Mouse (Mus musculus): ENCODE measurements at regions not wholly inside any gene's neighbourhood (a gene's known extent, or its start where the extent isn't known, plus 50 kb on each side); places are given as distances from the start of the nearest gene placed in this dataset.

DNA sequence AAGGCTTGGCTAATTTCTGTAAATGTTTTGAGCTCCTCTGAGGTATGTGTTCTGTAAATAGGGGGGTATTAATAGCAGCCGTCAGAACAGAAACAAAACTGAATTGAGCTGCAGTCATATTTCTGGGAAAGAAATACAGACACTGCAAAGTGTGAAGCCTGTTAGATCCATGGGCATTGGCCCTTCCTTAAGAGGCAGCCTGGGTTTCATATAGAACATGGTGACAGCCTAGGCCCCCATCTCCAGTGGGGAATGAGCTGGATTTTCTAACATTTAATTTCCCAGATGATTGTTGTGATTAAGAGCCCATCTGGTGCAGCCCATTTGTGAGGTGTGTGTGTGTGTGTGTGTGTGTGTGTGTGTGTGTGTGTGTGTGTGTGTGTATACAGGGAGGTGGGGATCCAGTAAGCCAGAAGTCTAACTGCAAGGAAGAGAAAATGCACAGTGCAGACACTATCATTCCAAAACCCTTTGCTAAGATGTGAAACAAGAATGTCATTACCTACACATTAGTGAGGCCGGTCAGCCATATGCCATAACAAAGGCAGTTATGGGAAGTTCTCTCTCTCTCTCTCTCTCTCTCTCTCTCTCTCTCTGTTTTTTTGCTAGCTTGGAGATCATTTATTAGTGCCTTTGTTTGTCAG, 355.7 kb upstream of the Ubash3b start:
- Histone ChIP-seq H3K27me3 (replicated peaks) (no peaks in the 10 kb centered on the region), H3K9me3 (replicated peaks) (no peaks in the 10 kb centered on the region), H3K27ac (ENCODE audit: poor library complexity, severe bottlenecking) (no peak overlapping the region), H3K36me3 (no peaks in the 10 kb centered on the region), H3K4me2 (no peak overlapping the region), H3K4me3 (no peak overlapping the region), H3K4me1 (replicated peaks) (peaks cover 10% of the 10 kb centered on the region; the same call in 1 of the 2 replicates), H3K9ac (no peak overlapping the region)
- ATAC-seq (ENCODE audit: insufficient number of reproducible peaks, low FRiP score), result no peak
- 77% methylated on average over 2 of the region's 2 CpGs for WGBS

- no peak overlapping the region for H3K4me3 ChIP-seq
- H3K27me3 ChIP-seq (replicated peaks), result no peaks in the 10 kb centered on the region
- no peak overlapping the region for H3K9ac ChIP-seq
- no peak overlapping the region for H3K27ac ChIP-seq (ENCODE audit: poor library complexity, severe bottlenecking)
- H3K4me2 ChIP-seq, result no peak overlapping the region
- no peaks in the 10 kb centered on the region for H3K9me3 ChIP-seq (replicated peaks)
- peaks cover 10% of the 10 kb centered on the region; the same call in 1 of the 2 replicates for H3K4me1 ChIP-seq (replicated peaks)
- ATAC-seq (ENCODE audit: insufficient number of reproducible peaks, low FRiP score), result no peak
- no peaks in the 10 kb centered on the region for H3K36me3 ChIP-seq
Observed at GRCm38 (mm10) chr9:41515192-41515591, 353.7 kb upstream of the Ubash3b start.

DNA sequence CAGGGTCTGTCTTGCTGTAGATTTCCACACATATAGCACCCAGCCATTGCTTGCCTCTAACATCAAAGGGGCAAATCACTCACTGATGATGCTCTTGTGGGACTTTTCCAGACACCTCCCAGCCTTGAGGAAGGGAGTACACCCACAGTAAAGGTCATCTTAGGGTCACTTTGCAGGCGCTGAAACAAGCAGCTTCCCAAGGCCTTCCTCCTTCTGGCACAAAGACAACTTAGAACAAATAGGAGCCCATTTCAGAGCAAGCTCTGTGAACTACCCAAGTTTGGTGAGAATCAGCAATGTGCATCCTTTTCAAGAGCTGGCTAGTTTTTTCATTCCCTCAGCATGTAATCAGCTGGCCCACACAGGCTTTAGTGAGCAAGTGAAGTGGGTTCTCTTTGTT, 352.2 kb upstream of the Ubash3b start:
- Histone ChIP-seq H3K27ac (ENCODE audit: poor library complexity, severe bottlenecking) (no peak overlapping the region), H3K4me2 (no peak overlapping the region), H3K9ac (no peak overlapping the region), H3K36me3 (no peaks in the 10 kb centered on the region), H3K9me3 (replicated peaks) (no peaks in the 10 kb centered on the region), H3K4me3 (no peak overlapping the region), H3K27me3 (replicated peaks) (no peaks in the 10 kb centered on the region), H3K4me1 (replicated peaks) (peaks cover 10% of the 10 kb centered on the region; the same call in 1 of the 2 replicates)
- 27% methylated on average over 1 of the region's 1 CpGs for WGBS
- no peak for ATAC-seq (ENCODE audit: insufficient number of reproducible peaks, low FRiP score)

DNA sequence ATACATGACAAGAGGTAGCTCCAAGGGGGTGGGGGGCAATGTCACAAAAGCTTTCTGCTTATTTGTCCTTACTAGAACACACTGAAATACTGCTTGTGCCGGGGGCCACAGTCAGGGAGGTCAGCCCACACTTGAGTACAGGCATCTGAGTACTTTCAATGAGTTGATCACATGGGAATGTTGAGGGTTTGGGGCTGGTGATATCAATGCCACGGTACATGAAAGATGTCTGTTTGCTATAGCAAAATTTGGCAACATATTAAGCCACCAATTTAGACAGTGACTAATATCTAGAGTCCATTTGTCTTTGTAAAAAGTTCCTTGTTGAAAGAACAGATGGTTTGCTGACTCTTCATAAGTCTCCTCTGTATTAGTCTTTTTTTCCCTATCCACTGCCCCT, 348.1 kb upstream of the Ubash3b start:
- ATAC-seq (ENCODE audit: insufficient number of reproducible peaks, low FRiP score), result no peak
- Histone ChIP-seq H3K4me3 (no peak overlapping the region), H3K4me2 (no peak overlapping the region), H3K9me3 (replicated peaks) (0 out of 2 replicates have a peak, but pooled peaks cover 2% of the 10 kb centered on the region), H3K27ac (ENCODE audit: poor library complexity, severe bottlenecking) (no peak overlapping the region), H3K36me3 (no peaks in the 10 kb centered on the region), H3K9ac (no peak overlapping the region), H3K4me1 (replicated peaks) (no peaks in the 10 kb centered on the region; the same call in 1 of the 2 replicates), H3K27me3 (replicated peaks) (no peaks in the 10 kb centered on the region)
- WGBS, result 61% methylated on average over 2 of the region's 2 CpGs

GRCm38 (mm10) chr9:41508746-41509145, 347.2 kb upstream of the Ubash3b start:
- H3K4me1 ChIP-seq (replicated peaks), result no peaks in the 10 kb centered on the region; the same call in 1 of the 2 replicates
- no peak overlapping the region for H3K4me3 ChIP-seq
- H3K27me3 ChIP-seq (replicated peaks), result no peaks in the 10 kb centered on the region
- 0 out of 2 replicates have a peak, but pooled peaks cover 2% of the 10 kb centered on the region for H3K9me3 ChIP-seq (replicated peaks)
- no peak overlapping the region for H3K4me2 ChIP-seq
- no peak overlapping the region for H3K9ac ChIP-seq
- ATAC-seq (ENCODE audit: insufficient number of reproducible peaks, low FRiP score), result no peak
- H3K36me3 ChIP-seq, result no peaks in the 10 kb centered on the region
- 85% methylated on average over 5 of the region's 5 CpGs for WGBS
- H3K27ac ChIP-seq (ENCODE audit: poor library complexity, severe bottlenecking), result no peak overlapping the region

GRCm38 (mm10) chr9:41498326-41498725, 336.8 kb upstream of the Ubash3b start:
- no peak for ATAC-seq (ENCODE audit: insufficient number of reproducible peaks, low FRiP score)
- 83% methylated on average over 5 of the region's 5 CpGs for WGBS
- no peak overlapping the region for H3K9ac ChIP-seq

DNA sequence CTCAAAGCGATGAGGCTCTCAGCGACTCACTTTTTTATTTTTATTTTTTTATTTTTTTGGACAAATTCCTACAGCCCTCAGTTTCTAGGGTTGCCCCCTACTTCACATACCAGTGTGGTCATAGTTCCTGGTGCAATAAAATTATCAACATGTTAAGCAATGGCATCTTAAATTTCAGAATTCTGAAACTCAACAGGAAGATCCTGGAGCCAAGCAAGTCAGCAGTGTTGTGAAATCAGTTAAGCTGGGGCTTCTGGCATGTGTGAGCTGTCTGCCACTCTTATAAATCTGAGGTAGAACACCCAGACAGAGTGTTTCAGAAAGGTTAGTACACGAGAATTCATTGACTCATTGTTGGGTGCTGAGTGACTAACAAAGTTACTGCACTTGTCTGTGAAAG, 328.6 kb upstream of the Ubash3b start:
- no peak overlapping the region for H3K4me3 ChIP-seq
- 0 out of 2 replicates have a peak, but pooled peaks cover 2% of the 10 kb centered on the region for H3K4me1 ChIP-seq (replicated peaks)
- no peak overlapping the region for H3K4me2 ChIP-seq
- no peaks in the 10 kb centered on the region for H3K9me3 ChIP-seq (replicated peaks)
- no peaks in the 10 kb centered on the region for H3K36me3 ChIP-seq
- 72% methylated on average over 3 of the region's 3 CpGs for WGBS
- no peak overlapping the region for H3K27ac ChIP-seq (ENCODE audit: poor library complexity, severe bottlenecking)
- H3K27me3 ChIP-seq (replicated peaks), result no peaks in the 10 kb centered on the region
- ATAC-seq (ENCODE audit: insufficient number of reproducible peaks, low FRiP score), result no peak
- no peak overlapping the region for H3K9ac ChIP-seq

More at GRCm38 (mm10) chr9:41498326-41498725, 336.8 kb upstream of the Ubash3b start:
- Histone ChIP-seq H3K9me3 (replicated peaks) (no peaks in the 10 kb centered on the region), H3K27me3 (replicated peaks) (no peaks in the 10 kb centered on the region), H3K4me2 (no peak overlapping the region), H3K27ac (ENCODE audit: poor library complexity, severe bottlenecking) (no peak overlapping the region), H3K4me1 (replicated peaks) (no peaks in the 10 kb centered on the region), H3K4me3 (no peak overlapping the region), H3K36me3 (peaks cover 3% of the 10 kb centered on the region; the same call in 1 of the 2 replicates)

- no peaks in the 10 kb centered on the region for H3K9me3 ChIP-seq (replicated peaks)
- no peak overlapping the region for H3K4me3 ChIP-seq
- ATAC-seq (ENCODE audit: insufficient number of reproducible peaks, low FRiP score), result no peak
- 0 out of 2 replicates have a peak, but pooled peaks cover 2% of the 10 kb centered on the region for H3K4me1 ChIP-seq (replicated peaks)
- no peak overlapping the region for H3K4me2 ChIP-seq
- H3K36me3 ChIP-seq, result no peaks in the 10 kb centered on the region
- WGBS, result 35% methylated on average over 2 of the region's 2 CpGs
- no peaks in the 10 kb centered on the region for H3K27me3 ChIP-seq (replicated peaks)
- H3K27ac ChIP-seq (ENCODE audit: poor library complexity, severe bottlenecking), result no peak overlapping the region
- H3K9ac ChIP-seq, result no peak overlapping the region
Observed at GRCm38 (mm10) chr9:41488046-41488445, 326.5 kb upstream of the Ubash3b start.

- Histone ChIP-seq H3K4me3 (no peak overlapping the region), H3K27me3 (replicated peaks) (no peaks in the 10 kb centered on the region), H3K4me1 (replicated peaks) (0 out of 2 replicates have a peak, but pooled peaks cover 6% of the 10 kb centered on the region), H3K9ac (no peak overlapping the region), H3K9me3 (replicated peaks) (no peaks in the 10 kb centered on the region), H3K27ac (ENCODE audit: poor library complexity, severe bottlenecking) (no peak overlapping the region), H3K36me3 (no peaks in the 10 kb centered on the region), H3K4me2 (no peak overlapping the region)
- ATAC-seq (ENCODE audit: insufficient number of reproducible peaks, low FRiP score), result no peak
- WGBS, result 83% methylated on average over 3 of the region's 3 CpGs
Observed at GRCm38 (mm10) chr9:41483218-41483617, 321.7 kb upstream of the Ubash3b start.

GRCm38 (mm10) chr9:41481611-41482266, 320.2 kb upstream of the Ubash3b start:
- Histone ChIP-seq H3K27me3 (replicated peaks) (no peaks in the 10 kb centered on the region), H3K27ac (ENCODE audit: poor library complexity, severe bottlenecking) (no peak overlapping the region), H3K4me3 (no peak overlapping the region), H3K36me3 (no peaks in the 10 kb centered on the region), H3K4me1 (replicated peaks) (0 out of 2 replicates have a peak, but pooled peaks cover 3% of the 10 kb centered on the region), H3K9me3 (replicated peaks) (no peaks in the 10 kb centered on the region), H3K4me2 (no peak overlapping the region), H3K9ac (no peak overlapping the region)
- ATAC-seq (ENCODE audit: insufficient number of reproducible peaks, low FRiP score), result no peak
- 77% methylated on average over 6 of the region's 6 CpGs for WGBS

- H3K27ac ChIP-seq (ENCODE audit: poor library complexity, severe bottlenecking), result no peak overlapping the region
- no peak overlapping the region for H3K4me2 ChIP-seq
- no peaks in the 10 kb centered on the region for H3K9me3 ChIP-seq (replicated peaks)
- H3K9ac ChIP-seq, result no peak overlapping the region
- H3K4me1 ChIP-seq (replicated peaks), result peaks cover 4% of the 10 kb centered on the region; the same call in 1 of the 2 replicates
- no peak overlapping the region for H3K4me3 ChIP-seq
- no peaks in the 10 kb centered on the region for H3K27me3 ChIP-seq (replicated peaks)
- H3K36me3 ChIP-seq, result no peaks in the 10 kb centered on the region
- WGBS, result 74% methylated on average over 13 of the region's 13 CpGs
- no peak for ATAC-seq (ENCODE audit: insufficient number of reproducible peaks, low FRiP score)
Observed at GRCm38 (mm10) chr9:41479854-41480749, 318.6 kb upstream of the Ubash3b start.
